Mouse (Mus musculus) small intestine, adult 2 months (tissue): ENCODE measurements around the gene Gm45713.
"Not testable (repeated sequence)": the region's sequence is repeated elsewhere in the genome, so short reads cannot be mapped to it uniquely, and the experiment has no call there.

ENCODE experiments used
- CTCF ChIP-seq: fragments of 200-500 bp; IDR thresholded peaks from 2 replicates; pipeline ENCODE4 v1.5.1; 2012; ENCODE audit warnings: low read depth, mild to moderate bottlenecking, control low read depth, inconsistent platforms, low read length, moderate library complexity, mixed read lengths; ENCODE audit not compliant: insufficient replicate concordance, insufficient read length; ENCODE audit errors: extremely low read depth
- POLR2A ChIP-seq: fragments of 200-500 bp; IDR thresholded peaks from 2 replicates; pipeline ENCODE4 v1.6.1; 2012; ENCODE audit warnings: low read depth, mild to moderate bottlenecking, control low read depth, inconsistent platforms, low read length, moderate library complexity

DNA sequence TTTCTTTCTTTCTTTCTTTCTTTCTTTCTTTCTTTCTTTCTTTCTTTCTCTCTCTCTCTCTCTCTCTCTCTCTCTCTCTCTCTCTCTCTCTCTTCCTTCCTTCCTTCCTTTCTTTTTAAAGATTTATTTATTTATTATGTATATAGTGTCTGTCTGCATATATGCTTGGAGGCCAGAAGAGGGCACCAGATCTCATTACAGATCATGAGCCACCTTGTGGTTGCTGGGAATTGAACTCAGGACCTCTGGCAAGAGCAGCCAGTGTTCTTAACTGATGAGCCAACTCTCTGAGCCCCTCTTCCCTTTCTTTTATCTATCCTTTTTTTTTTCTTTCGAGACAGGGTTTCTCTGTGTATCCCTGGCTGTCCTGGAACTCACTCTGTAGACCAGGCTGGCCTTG, 37.7 kb upstream of the Gm45713 start:
- peak; percentile 46; the same call in 1 of the 2 replicates for TF ChIP-seq CTCF
- not testable (repeated sequence) for TF ChIP-seq POLR2A
